Mouse (Mus musculus) bone marrow macrophage, adult 2 months (primary cell): ENCODE measurements around the gene Usp8. TPM values are rescaled to one million over a fixed set of nuclear protein-coding genes. Genes with fewer than 3 reads are reported as not detected.

Experiments
- H3K27ac ChIP-seq: 2 replicates; pipeline ENCODE4 v1.5.1; 2012; ENCODE audit warnings: low read depth, low read length; ENCODE audit not compliant: insufficient read depth
- H3K4me1 ChIP-seq: 2 replicates; pipeline ENCODE4 v1.6.1; 2012; ENCODE audit warnings: low read length; ENCODE audit not compliant: control insufficient read depth, insufficient read depth
- H3K4me3 ChIP-seq: 2 replicates; pipeline ENCODE4 v1.5.1; 2012; ENCODE audit warnings: mild to moderate bottlenecking, low read length, moderate library complexity; ENCODE audit not compliant: insufficient read depth
- CTCF ChIP-seq: IDR thresholded peaks from 2 replicates; pipeline ENCODE4 v1.5.1; 2012; ENCODE audit warnings: low read depth, mild to moderate bottlenecking, low read length, moderate library complexity
- POLR2A ChIP-seq: IDR thresholded peaks from 2 replicates; pipeline ENCODE4 v1.6.1; 2012; ENCODE audit warnings: mild to moderate bottlenecking, low read depth, low read length, borderline replicate concordance
- polyA plus RNA-seq: library from polyadenylated mRNA; stranded (reverse); fragments of >200 nt; gene quantifications from 2 replicates; pipeline ENCODE4 v1.2.4, GENCODE M21; 2012; ENCODE audit not compliant: missing spikeins, insufficient read depth, insufficient read length

Usp8 gene
- polyA plus RNA-seq, 1 experiment, result 116 TPM

DNA sequence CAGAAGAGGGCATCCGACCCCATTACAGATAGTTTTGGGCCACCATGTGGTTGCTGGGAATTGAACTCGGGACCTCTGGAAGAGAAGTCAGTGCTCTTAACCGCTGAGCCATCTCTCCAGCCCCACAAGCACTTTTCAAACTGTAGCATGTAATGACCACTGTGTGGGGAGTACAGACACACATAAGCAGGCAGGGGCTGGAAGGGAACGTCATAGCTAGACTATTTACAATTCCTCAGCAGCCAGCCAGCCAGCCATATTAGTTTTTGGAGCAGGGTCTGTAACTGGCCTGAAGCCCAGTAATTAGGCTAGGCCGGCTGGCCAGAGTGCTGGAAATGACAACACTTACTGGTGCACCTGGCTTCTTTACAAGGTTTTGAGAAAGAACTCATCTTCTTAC is 91.3 kb downstream of the Usp8 start:
- no peak for TF ChIP-seq CTCF
- TF ChIP-seq POLR2A, result no peak
- Histone ChIP-seq H3K27ac (no peak overlapping the region), H3K4me1 (no peaks in the 10 kb centered on the region), H3K4me3 (no peak overlapping the region)

DNA sequence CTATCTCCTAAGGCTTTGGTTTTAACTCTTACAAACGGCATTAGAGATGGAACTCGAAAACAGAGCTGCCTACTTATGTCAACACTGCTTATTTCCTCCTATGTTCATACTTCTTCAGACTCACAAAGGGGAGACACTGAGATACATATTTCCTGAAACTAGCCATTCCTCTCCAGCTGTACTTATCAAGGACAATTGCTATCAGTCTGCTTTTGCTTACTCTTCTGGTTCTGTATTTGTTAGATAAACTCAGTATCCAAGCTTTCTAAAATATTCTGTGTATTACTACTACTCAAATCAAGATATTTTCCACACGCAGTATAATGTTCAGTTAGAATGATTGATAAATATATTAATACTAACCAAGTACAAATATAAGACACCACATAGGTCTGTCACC is 94.9 kb downstream of the Usp8 start:
- no peak for TF ChIP-seq POLR2A
- TF ChIP-seq CTCF, result no peak
- H3K4me3 ChIP-seq, result no peak overlapping the region
- H3K27ac ChIP-seq, result no peak overlapping the region
- no peaks in the 10 kb centered on the region for H3K4me1 ChIP-seq

Other genes starting within 250 kb of the Usp8 start
- gene Atp8b4, start 206.7 kb upstream of the Usp8 start, polyA plus RNA-seq, result 30.5 and 31.7 TPM in 2 replicates
- gene Slc27a2, start 154.9 kb upstream of the Usp8 start, polyA plus RNA-seq, result not detected in 2 replicates
- gene Hdc, start 88.0 kb upstream of the Usp8 start, polyA plus RNA-seq, result 0.56 and 1.6 TPM in 2 replicates
- gene Gabpb1, start 31.0 kb upstream of the Usp8 start, polyA plus RNA-seq, result 17.8 and 18.5 TPM in 2 replicates
- gene Usp50, start 76.1 kb downstream of the Usp8 start, polyA plus RNA-seq, result 2.6 and 4.2 TPM in 2 replicates
- gene Trpm7, start 168.9 kb downstream of the Usp8 start, polyA plus RNA-seq, result 53.2 and 55.1 TPM in 2 replicates
- 104 and 127 TPM in 2 replicates for gene Sppl2a, start 225.9 kb downstream of the Usp8 start, polyA plus RNA-seq